Mouse (Mus musculus): Measurements from ENCODE around the gene Mlst8.
"Not testable (repeated sequence)": the region's sequence is repeated elsewhere in the genome, so short reads cannot be mapped to it uniquely, and the experiment has no call there.

Gene Mlst8

GRCm38 (mm10) chr17:24469336-24469909 is 9.5 kb downstream of the Mlst8 start:
- no peak for DNase-seq (ENCODE audit: low read depth, low spot score)

GRCm38 (mm10) chr17:24468636-24469246 is 10.1 kb downstream of the Mlst8 start:
- no peak for DNase-seq (ENCODE audit: low read depth, low spot score)

- DNase-seq (ENCODE audit: low read depth, low spot score), result peak; percentile 71
Measured at GRCm38 (mm10) chr17:24463374-24464133, 15.3 kb downstream of the Mlst8 start.

DNA sequence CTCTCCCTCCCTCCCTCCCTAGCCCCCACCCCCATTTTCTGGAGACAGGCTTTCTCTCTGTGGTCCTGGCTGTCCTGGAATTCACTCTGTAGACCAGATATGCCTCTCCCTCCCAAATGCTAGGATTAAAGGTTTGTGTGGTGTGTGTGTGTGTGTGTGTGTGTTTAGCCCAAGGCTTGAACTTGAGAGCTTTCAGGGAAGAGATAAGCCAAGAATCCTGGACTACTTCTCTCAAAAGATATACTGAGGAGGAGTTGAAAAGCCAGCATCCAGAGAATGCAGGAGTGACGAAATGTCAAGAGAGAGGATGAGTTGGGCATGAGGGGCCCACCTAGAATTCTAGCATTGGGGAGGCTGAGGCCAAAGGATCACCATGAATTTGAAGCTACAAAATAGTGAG is 15.9 kb downstream of the Mlst8 start:
- no peak for DNase-seq (ENCODE audit: low read depth, low spot score)

DNA sequence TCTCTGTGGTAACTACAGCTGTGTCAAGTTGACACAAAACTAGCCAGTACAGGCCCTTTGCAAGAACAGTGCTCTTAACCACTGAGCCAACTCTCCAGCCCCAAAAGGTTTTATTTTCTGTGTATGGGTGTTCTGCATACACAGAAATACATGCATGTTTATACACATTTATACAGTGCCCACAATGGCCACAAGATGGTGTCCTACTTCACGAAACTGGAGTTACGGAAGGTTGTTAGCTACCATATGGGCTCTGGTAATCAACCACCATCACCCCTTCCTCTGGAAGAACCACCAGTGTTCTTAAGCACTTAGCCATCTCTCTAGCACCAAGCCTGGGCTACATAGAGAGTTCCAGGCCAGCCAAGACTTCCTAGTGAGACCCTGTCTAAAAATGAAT is 17.3 kb downstream of the Mlst8 start:
- peak; percentile 74 for DNase-seq (ENCODE audit: low read depth, low spot score)

- not testable (repeated sequence) for DNase-seq (ENCODE audit: low read depth, low spot score)
Measured at GRCm38 (mm10) chr17:24455523-24456206, 23.2 kb downstream of the Mlst8 start.

- DNase-seq (ENCODE audit: low read depth, low spot score), result peak; percentile 100
Measured at GRCm38 (mm10) chr17:24454756-24455522, 23.9 kb downstream of the Mlst8 start.

DNA sequence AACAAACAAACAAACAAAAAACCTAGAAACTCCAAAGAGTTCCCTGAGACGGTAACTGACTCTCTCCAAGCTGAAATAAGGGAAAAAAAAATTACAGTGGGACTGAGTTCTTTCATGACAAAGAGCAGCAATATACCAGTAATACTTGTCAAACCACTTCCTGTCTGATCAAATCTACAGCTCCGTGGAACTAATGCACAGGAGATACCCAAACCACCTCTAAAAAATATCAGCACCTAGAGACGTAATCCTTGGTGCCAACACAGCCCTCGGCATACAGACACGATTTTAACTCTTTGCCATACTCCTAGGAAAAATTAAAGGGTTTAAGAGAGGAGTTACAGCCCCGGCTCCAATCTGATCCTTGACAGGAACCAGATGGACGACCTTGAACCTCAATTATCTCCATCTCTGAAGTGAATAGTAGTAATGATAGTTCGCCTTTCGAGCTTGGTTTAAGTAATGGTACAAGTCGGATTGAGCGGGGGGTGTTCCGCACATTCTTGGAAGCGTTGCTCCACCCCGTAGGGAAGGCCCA is 24.6 kb downstream of the Mlst8 start:
- no peak for DNase-seq (ENCODE audit: low read depth, low spot score)

GRCm38 (mm10) chr17:24453372-24453771 is 25.5 kb downstream of the Mlst8 start:
- no peak for DNase-seq (ENCODE audit: low read depth, low spot score)

DNA sequence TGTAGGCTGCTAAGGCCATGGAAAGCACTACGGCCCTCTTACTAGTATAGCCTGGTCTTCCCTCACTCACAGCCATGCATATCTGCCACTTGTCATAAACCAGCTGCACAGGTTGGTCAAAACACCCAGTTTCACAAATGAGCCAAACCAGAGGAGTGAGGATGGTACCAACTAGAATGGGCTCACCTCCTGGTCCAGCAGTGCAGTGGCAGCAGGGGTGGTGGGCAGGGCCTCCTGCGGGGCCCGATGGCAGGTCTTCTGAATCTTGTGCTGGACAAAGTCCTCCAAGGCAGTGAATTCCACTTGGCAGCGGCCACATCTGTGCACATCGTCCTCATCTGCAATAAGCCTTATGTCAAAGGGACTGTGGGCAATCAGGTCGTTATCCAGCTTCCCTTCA is 27.7 kb downstream of the Mlst8 start:
- no peak for DNase-seq (ENCODE audit: low read depth, low spot score)

GRCm38 (mm10) chr17:24449507-24449906 is 29.4 kb downstream of the Mlst8 start:
- no peak for DNase-seq (ENCODE audit: low read depth, low spot score)

DNA sequence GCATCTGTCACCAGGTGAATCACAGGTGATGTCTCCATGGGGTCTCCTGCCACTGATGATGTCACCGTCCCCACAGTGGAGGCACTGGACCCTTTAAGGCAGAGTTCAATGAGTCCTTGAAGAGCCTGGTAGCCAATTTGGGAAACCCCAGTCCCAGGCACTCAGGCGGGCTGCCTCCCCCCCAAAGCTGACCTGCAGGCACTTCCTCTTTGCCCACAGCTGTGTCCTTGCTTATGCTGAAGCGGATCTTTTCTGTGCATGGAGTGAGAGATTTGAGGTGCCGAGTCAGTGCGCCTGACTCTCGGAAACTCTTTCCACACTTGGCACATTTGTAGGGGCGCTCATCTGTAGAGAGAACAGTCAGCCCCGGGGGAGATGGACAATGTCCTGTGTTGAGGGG is 32.3 kb downstream of the Mlst8 start:
- no peak for DNase-seq (ENCODE audit: low read depth, low spot score)

- no peak for DNase-seq (ENCODE audit: low read depth, low spot score)
Measured at GRCm38 (mm10) chr17:24443409-24443808, 35.5 kb downstream of the Mlst8 start.

- no peak for DNase-seq (ENCODE audit: low read depth, low spot score)
Measured at GRCm38 (mm10) chr17:24442632-24443155, 36.2 kb downstream of the Mlst8 start, which contains the start of gene Dnase1l2. Dnase1l2 (minus strand) TSS chr17:24443105.

DNA sequence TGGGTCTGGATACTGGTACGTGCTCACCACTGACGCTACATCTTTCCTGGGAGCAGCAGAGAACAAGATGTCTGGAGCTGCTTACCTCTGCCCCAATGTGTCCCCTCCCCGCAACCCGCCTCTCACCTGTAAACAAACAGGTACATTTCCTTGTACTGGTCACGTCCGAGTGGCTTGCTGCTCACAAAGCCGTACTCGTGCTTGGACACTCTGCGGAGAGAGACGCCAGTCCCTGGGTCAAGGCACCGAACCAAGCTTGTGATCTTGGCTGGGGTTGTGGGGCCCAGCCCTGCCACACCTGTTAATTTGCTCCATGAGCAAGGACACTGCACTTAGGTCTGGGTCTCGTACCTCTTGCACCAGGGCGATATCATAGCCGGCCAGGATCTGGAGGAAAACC is 36.8 kb downstream of the Mlst8 start:
- no peak for DNase-seq (ENCODE audit: low read depth, low spot score)

GRCm38 (mm10) chr17:24441148-24441547 is 37.7 kb downstream of the Mlst8 start:
- peak; percentile 47 for DNase-seq (ENCODE audit: low read depth, low spot score)

- no peak for DNase-seq (ENCODE audit: low read depth, low spot score)
Measured at GRCm38 (mm10) chr17:24440377-24440776, 38.5 kb downstream of the Mlst8 start.

GRCm38 (mm10) chr17:24437016-24437415 is 41.9 kb downstream of the Mlst8 start:
- DNase-seq (ENCODE audit: low read depth, low spot score), result peak; percentile 32

GRCm38 (mm10) chr17:24429201-24429983 is 49.5 kb downstream of the Mlst8 start:
- no peak for DNase-seq (ENCODE audit: low read depth, low spot score)

- DNase-seq (ENCODE audit: low read depth, low spot score), result peak; percentile 20
Measured at GRCm38 (mm10) chr17:24427170-24427557, 51.7 kb downstream of the Mlst8 start.
